Mouse (Mus musculus) megakaryocyte, embryonic 14.5 days (primary cell): ENCODE measurements around the gene Prdm9.

Experiments
- FLI1 ChIP-seq: IDR thresholded peaks from 2 replicates; pipeline ENCODE4 v1.6.1; 2012; ENCODE audit warnings: low read length, inconsistent platforms, mixed read lengths
- GATA1 ChIP-seq: IDR thresholded peaks from 3 replicates; pipeline ENCODE4 v1.6.1; 2012; ENCODE audit warnings: mixed read lengths, low read length, inconsistent platforms, borderline replicate concordance

DNA sequence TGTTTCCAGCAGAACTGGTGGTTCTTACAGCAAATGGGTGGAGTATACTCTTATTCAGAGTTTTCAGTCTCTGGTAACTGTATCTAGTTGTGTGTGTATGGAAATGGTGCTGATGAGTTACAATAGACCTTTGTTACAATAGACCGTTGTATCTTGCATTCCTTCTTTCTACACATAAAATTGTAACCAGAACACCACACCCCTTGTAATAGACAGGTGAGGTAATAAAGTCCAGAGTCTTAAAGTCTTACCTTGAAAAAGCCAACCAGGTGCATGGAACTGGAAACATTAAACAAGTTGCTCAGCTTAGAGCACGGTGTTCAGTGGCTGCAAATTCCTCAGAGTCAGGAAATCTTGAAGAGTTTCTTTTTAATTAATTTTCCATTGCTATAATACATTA is 24.0 kb upstream of the Prdm9 start:
- TF ChIP-seq GATA1 (no peak), FLI1 (no peak)
